Mouse (Mus musculus) left cerebral cortex, postnatal 14 days (tissue): ENCODE results near the gene Tmem47. TPM values are rescaled to one million over a fixed set of nuclear protein-coding genes. Genes with fewer than 3 reads are reported as not detected.

Source experiments
- DNase-seq, 2 experiments: peaks; one replicate each; pipeline ENCODE4 v3.0.0; 2021 to 2022; ENCODE audit warnings: low spot score in 2 of 2, mixed read lengths in 1 of 2
- intact Hi-C: fragments of 180-260 bp; cut with DNase I; formaldehyde crosslinking; loops from one replicate; pipeline ENCODE4 v1.15.1; 2025
- long read RNA-seq, 2 experiments: library from polyadenylated mRNA; stranded (forward); transcript quantifications; one replicate each; pipeline ENCODE4 v2.0.0; 2021
- total RNA-seq, 2 experiments: library from RNA; stranded (reverse); gene quantifications; 2 replicates each; pipeline ENCODE4 v1.2.3; 2021

The Tmem47 gene
- total RNA-seq, result 10 to 100 TPM; 67.2 to 75.5 TPM
- long read RNA-seq, experiment 1, full-length matches to known transcripts, result 190 of 198 reads
- long read RNA-seq, experiment 1, partial matches to known transcripts, result 0 of 198 reads
- long read RNA-seq, experiment 1, other reads (novel, unspliced or antisense), result 8 of 198 reads
- long read RNA-seq, experiment 2, full-length matches to known transcripts, result 133 of 134 reads
- long read RNA-seq, experiment 2, partial matches to known transcripts, result 0 of 134 reads
- long read RNA-seq, experiment 2, other reads (novel, unspliced or antisense), result 1 of 134 reads

GRCm38 (mm10) chrX:81070210-81070803 is at the start of gene Tmem47:
TSS of gene Tmem47 (plus strand) at chrX:81070698.
- DNase-seq, result peak; percentile 34 to 61
- intact Hi-C loops, result no loop called here

GRCm38 (mm10) chrX:81070804-81071461 is 435 bp downstream of the Tmem47 start:
- peak in 1 of 2 experiments; percentile 3 for DNase-seq
- intact Hi-C loops, result no loop called here

GRCm38 (mm10) chrX:81071746-81072640 is 1.5 kb downstream of the Tmem47 start:
- peak in 1 of 2 experiments; percentile 3 for DNase-seq
- intact Hi-C loops, result no loop called here

- DNase-seq, result no peak
- intact Hi-C loops, result no loop called here
Observed at GRCm38 (mm10) chrX:81072651-81073050, 2.2 kb downstream of the Tmem47 start.

GRCm38 (mm10) chrX:81073834-81074233 is 3.3 kb downstream of the Tmem47 start:
- intact Hi-C loops, result no loop called here

GRCm38 (mm10) chrX:81078522-81078921 is 8.0 kb downstream of the Tmem47 start:
- intact Hi-C loops, result no loop called here
- DNase-seq, result no peak

More at GRCm38 (mm10) chrX:81073834-81074233, 3.3 kb downstream of the Tmem47 start:
- DNase-seq, result no peak

- intact Hi-C loops, result no loop called here
- DNase-seq, result no peak
Observed at GRCm38 (mm10) chrX:81080996-81081395, 10.5 kb downstream of the Tmem47 start.

- intact Hi-C loops, result no loop called here
- peak; percentile 61 to 73 for DNase-seq
Observed at GRCm38 (mm10) chrX:81085025-81085752, 14.7 kb downstream of the Tmem47 start.

- intact Hi-C loops, result no loop called here
- no peak for DNase-seq
Observed at GRCm38 (mm10) chrX:81147416-81147815, 76.9 kb downstream of the Tmem47 start.
